Mouse (Mus musculus) erythroblast, embryonic 14.5 days (primary cell): ENCODE results near the gene Tubg1. TPM values are rescaled to one million over a fixed set of nuclear protein-coding genes. Genes with fewer than 3 reads are reported as not detected.

Experiments used
- H3K27me3 ChIP-seq: 2 replicates; pipeline ENCODE4 v1.6.1; 2012; ENCODE audit warnings: inconsistent platforms; ENCODE audit not compliant: control insufficient read depth
- H3K36me3 ChIP-seq: 2 replicates; pipeline ENCODE4 v1.6.1; 2012; ENCODE audit warnings: mild to moderate bottlenecking, inconsistent platforms; ENCODE audit not compliant: control insufficient read depth
- H3K4me1 ChIP-seq: 2 replicates; pipeline ENCODE4 v1.6.1; 2012; ENCODE audit warnings: inconsistent platforms; ENCODE audit not compliant: control insufficient read depth
- H3K4me3 ChIP-seq: replicated peaks from 2 replicates; pipeline ENCODE3; 2012; ENCODE audit warnings: moderate library complexity, mild to moderate bottlenecking, inconsistent platforms
- H3K9me3 ChIP-seq: 2 replicates; pipeline ENCODE4 v1.6.1; 2012; ENCODE audit warnings: low read length, inconsistent platforms, mixed read lengths; ENCODE audit not compliant: control insufficient read depth
- GATA1 ChIP-seq: IDR thresholded peaks from 2 replicates; pipeline ENCODE4 v1.6.1; 2012; ENCODE audit warnings: low read length, inconsistent platforms, mixed read lengths
- TAL1 ChIP-seq: IDR thresholded peaks from 3 replicates; pipeline ENCODE4 v1.6.1; 2012; ENCODE audit warnings: low read length, inconsistent platforms, mixed read lengths
- polyA plus RNA-seq: library from polyadenylated mRNA; stranded (reverse); fragments of >175 nt; gene quantifications from 2 replicates; pipeline ENCODE4 v1.2.3, GENCODE M21; 2012

Tubg1 gene
- polyA plus RNA-seq, 1 experiment = 22.0 TPM

DNA sequence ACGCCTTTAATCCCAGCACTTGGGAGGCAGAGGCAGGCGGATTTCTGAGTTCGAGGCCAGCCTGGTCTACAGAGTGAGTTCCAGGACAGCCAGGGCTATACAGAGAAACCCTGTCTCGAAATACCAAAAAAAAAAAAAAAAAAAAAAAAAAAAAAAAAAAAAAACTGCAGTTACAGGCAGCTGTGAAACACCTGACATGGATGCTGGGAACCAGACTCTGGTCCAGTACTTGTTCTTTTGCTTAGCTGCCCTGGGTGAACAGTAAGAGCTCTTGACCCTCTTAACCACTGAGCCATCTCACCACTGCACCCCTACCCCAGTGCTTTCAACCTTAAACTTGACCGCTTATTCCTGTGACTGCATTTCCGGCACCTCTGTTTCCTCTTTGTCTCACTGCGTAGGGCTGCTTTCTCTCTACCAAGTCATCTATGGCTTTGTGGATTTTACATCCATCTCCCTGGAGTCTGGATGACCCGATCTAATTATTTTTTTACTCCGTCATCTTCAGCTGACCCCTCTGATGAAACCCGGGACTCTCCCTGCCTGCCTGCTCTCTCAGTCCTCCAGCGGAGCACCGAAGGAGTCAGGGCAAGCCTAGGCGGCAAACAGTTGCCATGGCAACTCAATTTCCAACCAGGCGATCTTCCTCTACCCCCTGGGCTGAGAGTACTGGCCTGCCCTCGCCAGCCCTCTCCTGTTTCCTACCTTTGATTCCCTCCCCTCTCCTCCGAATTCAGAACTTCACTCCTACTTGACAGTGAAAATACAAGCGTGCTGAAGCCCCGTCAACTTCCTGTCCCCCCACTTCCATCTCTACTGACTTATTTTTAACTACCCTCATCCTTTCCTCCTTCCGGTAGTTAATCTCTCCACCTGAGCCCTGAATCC is 23.8 kb downstream of the Tubg1 start:
- Histone ChIP-seq H3K27me3 (peaks cover 57% of the 10 kb centered on the region), H3K4me3 (no peak overlapping the region), H3K4me1 (peaks cover 6% of the 10 kb centered on the region)

DNA sequence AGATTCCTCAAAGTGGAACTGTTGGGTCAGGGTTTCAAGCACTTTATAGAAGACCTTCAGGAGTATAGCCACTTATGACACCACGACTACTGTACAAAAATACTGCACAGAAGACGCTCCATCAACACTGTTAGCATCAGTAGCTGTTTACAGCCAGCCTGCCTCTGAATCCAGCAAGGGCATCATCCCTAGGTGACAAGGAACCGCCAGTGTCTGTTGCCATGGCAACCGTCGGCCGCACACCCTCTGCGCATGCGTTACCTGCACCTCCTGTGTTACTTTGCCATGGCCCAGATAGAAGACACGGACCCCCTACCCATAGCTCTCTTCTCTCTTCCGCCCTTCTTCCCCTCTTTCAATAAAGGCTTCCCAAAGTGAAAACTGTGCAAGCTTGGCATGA is 26.6 kb downstream of the Tubg1 start:
- TF ChIP-seq TAL1 = no peak

More for the DNA sequence above, 23.8 kb downstream of the Tubg1 start:
- no peaks in the 10 kb centered on the region for H3K36me3 ChIP-seq
- H3K9me3 ChIP-seq = no peaks in the 10 kb centered on the region
- TF ChIP-seq TAL1 (no peak), GATA1 (no peak)

DNA sequence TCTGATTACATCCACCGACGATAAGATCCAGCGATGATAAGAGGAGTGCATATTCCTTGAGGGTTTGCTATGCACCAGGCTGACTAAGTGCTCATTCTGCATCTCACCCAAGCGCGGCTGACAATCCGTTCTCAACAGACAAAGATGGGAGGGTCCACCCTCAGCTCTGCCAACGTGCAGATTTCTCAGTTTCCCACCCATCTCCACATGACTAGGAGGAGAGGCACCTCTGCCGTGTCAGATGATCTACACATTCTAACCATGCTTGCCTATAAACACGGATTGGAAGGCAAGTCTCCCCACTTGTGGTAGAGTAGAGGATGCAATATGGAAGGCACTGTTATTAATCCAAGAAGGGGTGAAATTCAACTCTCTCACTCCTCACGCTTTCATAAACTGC is 29.0 kb downstream of the Tubg1 start:
- peaks cover 21% of the 10 kb centered on the region for H3K27me3 ChIP-seq
- no peak overlapping the region for H3K4me3 ChIP-seq
- no peaks in the 10 kb centered on the region for H3K9me3 ChIP-seq
- no peaks in the 10 kb centered on the region for H3K36me3 ChIP-seq
- TF ChIP-seq TAL1 (no peak), GATA1 (no peak)
- peaks cover under 1% of the 10 kb centered on the region for H3K4me1 ChIP-seq

More for the DNA sequence above, 26.6 kb downstream of the Tubg1 start:
- Histone ChIP-seq H3K27me3 (peaks cover 37% of the 10 kb centered on the region), H3K36me3 (no peaks in the 10 kb centered on the region), H3K4me3 (no peak overlapping the region), H3K9me3 (no peaks in the 10 kb centered on the region), H3K4me1 (peaks cover 2% of the 10 kb centered on the region)

- no peaks in the 10 kb centered on the region for H3K9me3 ChIP-seq
- no peak overlapping the region for H3K4me3 ChIP-seq
- H3K27me3 ChIP-seq = peaks cover 17% of the 10 kb centered on the region
- TF ChIP-seq GATA1 (no peak), TAL1 (no peak)
- H3K36me3 ChIP-seq = no peaks in the 10 kb centered on the region
- no peaks in the 10 kb centered on the region for H3K4me1 ChIP-seq
Measured at GRCm38 (mm10) chr11:101149178-101150105, 29.7 kb downstream of the Tubg1 start.

DNA sequence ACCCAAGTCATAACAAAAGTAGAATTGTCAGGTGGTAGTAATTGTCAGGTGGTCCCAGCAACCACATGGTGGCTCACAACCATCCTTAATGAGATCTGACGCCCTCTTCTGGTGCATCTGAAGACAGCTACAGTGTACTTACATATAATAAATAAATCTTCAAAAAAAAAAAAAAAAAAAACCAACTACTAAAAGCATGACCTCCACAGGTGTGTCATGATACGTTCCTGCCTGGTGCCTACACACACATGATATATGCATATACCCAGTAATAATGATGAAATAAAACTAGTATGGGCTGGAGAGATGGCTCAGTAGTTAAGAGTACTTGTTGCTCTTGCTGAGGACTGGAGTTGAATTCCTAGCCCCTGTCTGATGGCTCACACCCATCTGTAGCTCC is 31.3 kb downstream of the Tubg1 start:
- TF ChIP-seq TAL1 = no peak
- no peak for TF ChIP-seq GATA1
- no peak overlapping the region for H3K4me3 ChIP-seq
- no peaks in the 10 kb centered on the region for H3K9me3 ChIP-seq
- no peaks in the 10 kb centered on the region for H3K36me3 ChIP-seq
- peaks cover 3% of the 10 kb centered on the region; the same call in 1 of the 2 replicates for H3K4me1 ChIP-seq
- peaks cover 28% of the 10 kb centered on the region for H3K27me3 ChIP-seq

DNA sequence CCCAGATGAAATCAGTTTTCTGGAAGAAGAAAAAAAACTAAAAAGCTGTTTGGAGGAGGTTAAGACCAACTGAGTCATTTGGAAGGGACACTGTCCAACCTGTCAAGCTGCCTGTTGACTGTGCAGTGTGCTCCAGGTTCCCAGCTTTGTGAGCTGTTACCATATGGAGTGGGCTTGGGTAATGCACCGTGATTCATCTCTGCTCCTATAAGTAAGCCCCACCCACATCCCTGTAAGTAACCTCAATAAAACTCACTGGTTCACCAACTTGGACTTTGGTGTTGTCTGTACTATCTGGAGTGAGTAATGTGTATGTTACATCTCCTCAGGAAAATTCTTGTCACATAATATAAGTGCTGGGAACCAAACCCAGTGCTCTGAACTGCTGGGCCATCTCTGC is 33.1 kb downstream of the Tubg1 start:
- H3K4me3 ChIP-seq = no peak overlapping the region
- TF ChIP-seq TAL1 (no peak), GATA1 (no peak)
- H3K9me3 ChIP-seq = no peaks in the 10 kb centered on the region
- no peaks in the 10 kb centered on the region for H3K36me3 ChIP-seq
- H3K27me3 ChIP-seq = peaks cover 41% of the 10 kb centered on the region
- H3K4me1 ChIP-seq = peaks cover 3% of the 10 kb centered on the region; the same call in 1 of the 2 replicates

GRCm38 (mm10) chr11:101154648-101155047 is 34.9 kb downstream of the Tubg1 start:
- peaks cover 51% of the 10 kb centered on the region for H3K27me3 ChIP-seq
- no peak for TF ChIP-seq GATA1
- no peak for TF ChIP-seq TAL1
- H3K4me3 ChIP-seq = no peak overlapping the region
- no peaks in the 10 kb centered on the region for H3K9me3 ChIP-seq
- H3K36me3 ChIP-seq = no peaks in the 10 kb centered on the region
- peaks cover 3% of the 10 kb centered on the region; the same call in 1 of the 2 replicates for H3K4me1 ChIP-seq

DNA sequence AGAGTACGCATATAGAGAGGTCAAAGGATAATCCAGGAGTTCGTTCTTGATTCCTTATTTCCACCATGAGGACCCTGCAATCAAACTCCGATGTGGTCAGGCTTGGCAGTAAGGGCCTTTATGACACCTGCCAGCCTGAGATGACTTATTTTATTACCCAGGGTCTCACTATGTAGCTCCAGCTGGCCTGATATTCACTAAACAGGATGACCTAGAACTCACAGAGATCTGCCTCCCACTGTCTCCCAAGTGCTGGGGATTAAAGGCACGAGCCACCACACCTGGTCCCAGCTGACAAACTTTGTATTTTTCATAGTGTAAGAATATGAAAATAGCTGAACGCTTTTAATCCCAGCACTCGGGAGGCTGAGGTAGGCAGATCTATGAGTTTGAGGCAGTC is 35.4 kb downstream of the Tubg1 start:
- peaks cover 54% of the 10 kb centered on the region for H3K27me3 ChIP-seq
- no peak overlapping the region for H3K4me3 ChIP-seq
- no peaks in the 10 kb centered on the region for H3K9me3 ChIP-seq
- H3K36me3 ChIP-seq = no peaks in the 10 kb centered on the region
- no peak for TF ChIP-seq GATA1
- TF ChIP-seq TAL1 = no peak
- peaks cover 3% of the 10 kb centered on the region; the same call in 1 of the 2 replicates for H3K4me1 ChIP-seq
